In genomic region chr7:121446281-121446680, GRCm38 (mm10) we compare ENCODE assay signal across 16 mouse cellular contexts. TPM values are rescaled to one million over a fixed set of nuclear protein-coding genes. Genes with fewer than 3 reads are reported as not detected.
DNase-seq lines count a peak whose midpoint lies in the region; ATAC-seq and TF ChIP-seq lines count a peak whose summit lies in the region.
"Had no signal": no experiment of that assay in that cellular context is flagged by ENCODE, and none has a peak within 500 bp of the region (broad histone marks: within the 10 kb centered on the region; RNA-seq: fewer than 3 reads in every experiment).

No protein-coding gene starts in this region.

- H3K4me3 ChIP-seq in liver, postnatal 0 days (ENCODE audit: low read depth, low read length): no peak overlapping the region
- H3K4me3 ChIP-seq in hindbrain, embryonic 16.5 days (ENCODE audit: low read length): no peak overlapping the region
- H3K4me3 ChIP-seq: gastrocnemius, adult 2 months; heart, adult 2 months; limb, embryonic 13.5 days; neural tube, embryonic 13.5 days had no signal

- H3K9me3 ChIP-seq in liver, postnatal 0 days (ENCODE audit: low read length): no peaks in the 10 kb centered on the region
- no peaks in the 10 kb centered on the region for H3K9me3 ChIP-seq in hindbrain, embryonic 16.5 days (ENCODE audit: control insufficient read depth, low read length)
- H3K9me3 ChIP-seq: limb, embryonic 13.5 days; neural tube, embryonic 13.5 days had no signal

- ATAC-seq in liver, postnatal 0 days: peak; percentile 74
- peak; percentile 43; the same call in 1 of the 2 replicates for ATAC-seq in monocyte, adult 5-6 weeks (replicated peaks; ENCODE audit: insufficient number of reproducible peaks, low FRiP score, low TSS enrichment, poor library complexity, severe bottlenecking)
- ATAC-seq in hindbrain, embryonic 16.5 days: no peak
- ATAC-seq: forebrain, embryonic 14.5 days had no signal

- H3K27me3 ChIP-seq in liver, postnatal 0 days (ENCODE audit: insufficient read depth, low read length): no peaks in the 10 kb centered on the region
- no peaks in the 10 kb centered on the region for H3K27me3 ChIP-seq in hindbrain, embryonic 16.5 days (replicated peaks; ENCODE audit: control insufficient read depth, insufficient read depth, low read length)
- H3K27me3 ChIP-seq: limb, embryonic 13.5 days; neural tube, embryonic 13.5 days had no signal

- H3K4me2 ChIP-seq in liver, postnatal 0 days (ENCODE audit: low read depth, low read length): no peak overlapping the region
- H3K4me2 ChIP-seq in hindbrain, embryonic 16.5 days (ENCODE audit: low read length): no peak overlapping the region
- H3K4me2 ChIP-seq: limb, embryonic 13.5 days; neural tube, embryonic 13.5 days had no signal

- WGBS in liver, postnatal 0 days (ENCODE audit: insufficient replicate concordance): 31% methylated on average over 4 of the region's 4 CpGs
- 86% methylated on average over 4 of the region's 4 CpGs for WGBS in hindbrain, embryonic 16.5 days

- peaks cover 3% of the 10 kb centered on the region; the same call in 1 of the 2 replicates for H3K4me1 ChIP-seq in liver, postnatal 0 days (ENCODE audit: insufficient read depth)
- peaks cover 4% of the 10 kb centered on the region; the same call in 1 of the 2 replicates for H3K4me1 ChIP-seq in hindbrain, embryonic 16.5 days (ENCODE audit: control insufficient read depth, insufficient read depth, low read depth, low read length)

- DNase-seq in heart, adult 11 months: peak; percentile 89
- DNase-seq in heart, postnatal 4 days: no peak
- DNase-seq in B cell, adult 2 months: peak; percentile 51 to 63
- peak; percentile 46 for DNase-seq in liver, postnatal 0 days
- no peak for DNase-seq in adrenal gland, postnatal 25 days
- no peak for DNase-seq in embryo, embryonic 10 days (ENCODE audit: low spot score)
- DNase-seq: cerebellum, adult 8-10 months; embryo, embryonic 11 days; gastrocnemius, adult 2 months; heart, postnatal 14 days had no signal

- H3K36me3 ChIP-seq in liver, postnatal 0 days (replicated peaks; ENCODE audit: insufficient read depth, low read length): no peaks in the 10 kb centered on the region
- no peaks in the 10 kb centered on the region for H3K36me3 ChIP-seq in hindbrain, embryonic 16.5 days (ENCODE audit: control insufficient read depth, insufficient read depth, low read length)
- H3K36me3 ChIP-seq: limb, embryonic 13.5 days; neural tube, embryonic 13.5 days had no signal

- no peak for TF ChIP-seq EP300 in liver, postnatal 0 days (IDR thresholded peaks at IDR 0.05; ENCODE audit: low read depth)

- no peak for TF ChIP-seq CTCF in liver, postnatal 0 days (IDR thresholded peaks at IDR 0.05; ENCODE audit: low read depth)

- H3K9ac ChIP-seq in liver, postnatal 0 days (replicated peaks): no peak overlapping the region
- H3K9ac ChIP-seq in hindbrain, embryonic 16.5 days (ENCODE audit: low read depth, low read length): no peak overlapping the region
- H3K9ac ChIP-seq: limb, embryonic 13.5 days; neural tube, embryonic 13.5 days had no signal

- H3K27ac ChIP-seq in liver, postnatal 0 days (ENCODE audit: low read depth): peak overlapping the region; percentile 24; the same call in 1 of the 2 replicates
- no peak overlapping the region for H3K27ac ChIP-seq in hindbrain, embryonic 16.5 days (ENCODE audit: low read depth, low read length)
- H3K27ac ChIP-seq: gastrocnemius, adult 2 months; heart, adult 2 months; limb, embryonic 13.5 days; neural tube, embryonic 13.5 days had no signal

RNA-seq across cellular contexts. Expression of gene Hs3st2, which starts 54.6 kb away (rescaled TPM):
- total RNA-seq in heart, postnatal 4 days (2021): not detected
- polyA plus RNA-seq in liver, postnatal 0 days (2015; fragmentation: Nextera tagmentation; extraction: Ambion mirVana): not detected in 2 replicates
- total RNA-seq in monocyte, adult 5-6 weeks (2017): not detected in 3 replicates
- total RNA-seq in adrenal gland, postnatal 25 days (2021): 0.81 and 1.6 TPM in 2 replicates
- polyA plus RNA-seq in hindbrain, embryonic 16.5 days (2015; fragmentation: Nextera tagmentation; extraction: Ambion mirVana): 19.7 and 20.2 TPM in 2 replicates
- total RNA-seq: gastrocnemius, adult 2 months; heart, adult 2 months; heart, postnatal 14 days had no signal
- polyA plus RNA-seq: heart, adult 2 months had no signal

Comparison
In these comparisons a context has a peak if more than half of its experiments do, and no peak if none do; other contexts are left out.
1. DNase-seq: peak in heart, adult 11 months (single experiment), B cell, adult 2 months (2 of 2) and liver, postnatal 0 days (single experiment); none in heart, postnatal 4 days (single experiment), adrenal gland, postnatal 25 days (single experiment) and embryo, embryonic 10 days (single experiment).